8 mouse cellular contexts compared by ENCODE assay signal in the genomic region with DNA sequence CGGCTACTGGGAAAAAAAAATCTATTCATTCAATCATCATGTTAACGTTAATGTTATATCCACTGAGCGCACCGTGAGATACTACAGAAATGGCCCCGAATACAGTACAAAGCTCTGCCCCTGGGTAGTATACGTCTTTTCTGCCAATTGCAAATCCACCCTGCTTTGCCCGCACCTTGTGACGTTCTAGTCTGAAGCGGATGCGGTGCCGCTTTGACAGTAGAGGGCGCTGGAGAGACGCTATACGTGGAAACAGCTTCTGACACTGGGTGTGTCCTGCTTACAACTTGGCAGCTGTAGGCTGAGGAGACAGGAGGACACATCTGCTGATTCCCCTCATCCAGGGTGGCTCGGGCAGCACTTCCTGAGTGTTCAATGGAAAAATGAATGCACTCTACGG.
A peak's percentile ranks its signal among the peaks of the same experiment; 100 is the strongest.
DNase-seq lines count a peak whose midpoint lies in the region; ATAC-seq and TF ChIP-seq lines count a peak whose summit lies in the region.

No protein-coding gene starts in this region.

- 6% methylated on average over 16 of the region's 16 CpGs for WGBS in heart, embryonic 12.5 days
- WGBS in kidney, embryonic 16.5 days = 9% methylated on average over 16 of the region's 16 CpGs
- WGBS in limb, embryonic 15.5 days = 8% methylated on average over 16 of the region's 16 CpGs
- WGBS in stomach, postnatal 0 days = 8% methylated on average over 16 of the region's 16 CpGs

- H3K9me3 ChIP-seq in heart, embryonic 12.5 days (replicated peaks) = no peaks in the 10 kb centered on the region
- H3K9me3 ChIP-seq in kidney, embryonic 16.5 days (ENCODE audit: low read length) = no peaks in the 10 kb centered on the region
- no peaks in the 10 kb centered on the region for H3K9me3 ChIP-seq in limb, embryonic 15.5 days
- H3K9me3 ChIP-seq in stomach, postnatal 0 days (ENCODE audit: control insufficient read depth, low read length) = no peaks in the 10 kb centered on the region

- TF ChIP-seq EP300 in stomach, postnatal 0 days (optimal IDR thresholded peaks at IDR 0.05) = no peak

- H3K9ac ChIP-seq in heart, embryonic 12.5 days = no peak overlapping the region; the same call in 1 of the 2 replicates
- H3K9ac ChIP-seq in kidney, embryonic 16.5 days (replicated peaks; ENCODE audit: low read length) = no peak overlapping the region
- no peak overlapping the region for H3K9ac ChIP-seq in limb, embryonic 15.5 days
- no peak overlapping the region for H3K9ac ChIP-seq in stomach, postnatal 0 days (ENCODE audit: low read length)

- no peaks in the 10 kb centered on the region for H3K27me3 ChIP-seq in heart, embryonic 12.5 days (replicated peaks)
- H3K27me3 ChIP-seq in kidney, embryonic 16.5 days (ENCODE audit: insufficient read depth, low read length) = no peaks in the 10 kb centered on the region
- peaks cover 7% of the 10 kb centered on the region; the same call in 1 of the 2 replicates for H3K27me3 ChIP-seq in limb, embryonic 15.5 days
- H3K27me3 ChIP-seq in stomach, postnatal 0 days (ENCODE audit: control insufficient read depth, insufficient read depth, low read length) = no peaks in the 10 kb centered on the region

- H3K36me3 ChIP-seq in heart, embryonic 12.5 days = no peaks in the 10 kb centered on the region
- H3K36me3 ChIP-seq in kidney, embryonic 16.5 days (ENCODE audit: insufficient read depth, low read length) = no peaks in the 10 kb centered on the region
- no peaks in the 10 kb centered on the region for H3K36me3 ChIP-seq in limb, embryonic 15.5 days
- H3K36me3 ChIP-seq in stomach, postnatal 0 days (ENCODE audit: control insufficient read depth, insufficient read depth, low read length) = no peaks in the 10 kb centered on the region

- DNase-seq in CD4-positive helper T cell, adult 2 months (ENCODE audit: low read depth, low spot score) = peak; percentile 35
- peak; percentile 92 for DNase-seq in brain, adult 2 months (ENCODE audit: low read depth, low spot score)
- DNase-seq in neural tube, embryonic 10.5 days (ENCODE audit: extremely low spot score, low spot score) = peak; percentile 77
- DNase-seq in stomach, postnatal 0 days (ENCODE audit: low spot score) = peak; percentile 80

- H3K27ac ChIP-seq in heart, embryonic 12.5 days (ENCODE audit: poor library complexity, severe bottlenecking) = no peak overlapping the region
- H3K27ac ChIP-seq in kidney, embryonic 16.5 days (ENCODE audit: low read length) = no peak overlapping the region
- H3K27ac ChIP-seq in limb, embryonic 15.5 days = no peak overlapping the region
- no peak overlapping the region for H3K27ac ChIP-seq in stomach, postnatal 0 days (replicated peaks)

- TF ChIP-seq CTCF in stomach, postnatal 0 days (IDR thresholded peaks at IDR 0.05; ENCODE audit: low read depth) = peak; percentile 94

- H3K4me3 ChIP-seq in heart, embryonic 12.5 days = peak overlapping the region; percentile 29
- H3K4me3 ChIP-seq in kidney, embryonic 16.5 days (ENCODE audit: low read length) = no peak overlapping the region
- H3K4me3 ChIP-seq in limb, embryonic 15.5 days = peak overlapping the region; percentile 28
- 0 out of 2 replicates have a peak overlapping the region, but pooled peaks have one; percentile 8 for H3K4me3 ChIP-seq in stomach, postnatal 0 days (ENCODE audit: low read depth, low read length)

- peaks cover 13% of the 10 kb centered on the region for H3K4me1 ChIP-seq in heart, embryonic 12.5 days (replicated peaks)
- no peaks in the 10 kb centered on the region for H3K4me1 ChIP-seq in kidney, embryonic 16.5 days (ENCODE audit: insufficient read depth, low read length)
- peaks cover 5% of the 10 kb centered on the region; the same call in 1 of the 2 replicates for H3K4me1 ChIP-seq in limb, embryonic 15.5 days
- H3K4me1 ChIP-seq in stomach, postnatal 0 days (replicated peaks; ENCODE audit: control insufficient read depth, insufficient read depth) = no peaks in the 10 kb centered on the region

- peak overlapping the region; percentile 62 for H3K4me2 ChIP-seq in heart, embryonic 12.5 days
- peak overlapping the region; percentile 35 for H3K4me2 ChIP-seq in kidney, embryonic 16.5 days (replicated peaks; ENCODE audit: low read depth, low read length)
- peak overlapping the region; percentile 36 for H3K4me2 ChIP-seq in limb, embryonic 15.5 days
- H3K4me2 ChIP-seq in stomach, postnatal 0 days (replicated peaks; ENCODE audit: low read depth) = peak overlapping the region; percentile 44; the same call in 1 of the 2 replicates

- peak; percentile 57; the same call in 1 of the 2 replicates for ATAC-seq in erythroblast, adult 5-6 weeks (replicated peaks; ENCODE audit: low FRiP score, poor library complexity, severe bottlenecking)
- ATAC-seq in heart, embryonic 12.5 days (ENCODE audit: insufficient number of reproducible peaks, low FRiP score) = peak; percentile 75; the same call in 1 of the 2 replicates
- ATAC-seq in kidney, embryonic 16.5 days (ENCODE audit: low FRiP score, low TSS enrichment) = peak; percentile 90
- no peak for ATAC-seq in limb, embryonic 15.5 days (ENCODE audit: insufficient number of reproducible peaks, low FRiP score, low TSS enrichment, low read depth)
- peak; percentile 53; the same call in 1 of the 2 replicates for ATAC-seq in stomach, postnatal 0 days (ENCODE audit: low FRiP score, low TSS enrichment)

Comparison
In these comparisons a context has a peak if more than half of its experiments do, and no peak if none do; other contexts are left out.
1. DNase-seq: peak in every context shown above with its lines; median percentile 92 in brain, adult 2 months; 80 in stomach, postnatal 0 days; 77 in neural tube, embryonic 10.5 days; 35 in CD4-positive helper T cell, adult 2 months.